Mouse (Mus musculus): Measurements from ENCODE around the gene Trim14. TPM values are rescaled to one million over a fixed set of nuclear protein-coding genes. Genes with fewer than 3 reads are reported as not detected.

Trim14 gene
- polyA plus RNA-seq, 1 experiment from 2014 or later: 4.5 TPM

- DNase-seq (ENCODE audit: low spot score) (no peak), ATAC-seq (ENCODE audit: low FRiP score, low TSS enrichment) (no peak)
- Histone ChIP-seq H3K4me1 (replicated peaks; ENCODE audit: control insufficient read depth, insufficient read depth) (no peaks in the 10 kb centered on the region), H3K27me3 (ENCODE audit: control insufficient read depth, insufficient read depth, low read length) (no peaks in the 10 kb centered on the region), H3K4me3 (ENCODE audit: low read depth, low read length) (no peak overlapping the region), H3K36me3 (ENCODE audit: control insufficient read depth, insufficient read depth, low read length) (peaks cover 15% of the 10 kb centered on the region), H3K4me2 (replicated peaks; ENCODE audit: low read depth) (no peak overlapping the region), H3K27ac (replicated peaks) (no peak overlapping the region), H3K9ac (ENCODE audit: low read length) (no peak overlapping the region), H3K9me3 (ENCODE audit: control insufficient read depth, low read length) (no peaks in the 10 kb centered on the region)
- no peak for TF ChIP-seq EP300 (optimal IDR thresholded peaks at IDR 0.05)
- TF ChIP-seq CTCF (IDR thresholded peaks at IDR 0.05; ENCODE audit: low read depth): no peak
- 63% methylated on average over 3 of the region's 3 CpGs for WGBS
Observed at GRCm38 (mm10) chr4:46498511-46498910, 37.4 kb downstream of the Trim14 start.

- H3K27ac ChIP-seq (replicated peaks): no peak overlapping the region
- TF ChIP-seq EP300 (optimal IDR thresholded peaks at IDR 0.05): no peak
- peak; percentile 96 for TF ChIP-seq CTCF (IDR thresholded peaks at IDR 0.05; ENCODE audit: low read depth)
- no peak overlapping the region for H3K4me3 ChIP-seq (ENCODE audit: low read depth, low read length)
Observed at GRCm38 (mm10) chr4:46497286-46497892, 38.6 kb downstream of the Trim14 start.

DNA sequence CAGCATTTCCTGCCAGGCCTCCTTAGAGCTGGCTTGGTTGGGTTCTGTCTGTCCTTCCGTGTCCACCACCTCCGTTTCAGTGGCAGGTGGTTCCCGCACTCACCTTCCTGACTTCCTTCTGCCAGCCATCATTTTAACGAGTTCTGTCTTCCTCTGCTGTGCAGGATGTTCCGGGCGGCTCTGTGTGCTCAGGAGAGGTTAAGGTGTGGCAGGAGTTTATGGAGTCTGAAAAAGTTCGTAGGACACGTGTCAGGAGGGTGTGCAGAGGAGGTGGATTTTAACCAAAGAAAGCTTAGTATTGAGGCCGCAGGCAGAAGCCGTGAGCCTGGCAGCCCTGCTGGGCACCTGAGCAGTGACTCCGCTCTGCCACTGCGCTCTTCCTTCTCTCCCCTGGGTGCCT is 40.4 kb downstream of the Trim14 start:
- Histone ChIP-seq H3K4me2 (replicated peaks; ENCODE audit: low read depth) (no peak overlapping the region), H3K36me3 (ENCODE audit: control insufficient read depth, insufficient read depth, low read length) (peaks cover 18% of the 10 kb centered on the region), H3K4me3 (ENCODE audit: low read depth, low read length) (no peak overlapping the region), H3K4me1 (replicated peaks; ENCODE audit: control insufficient read depth, insufficient read depth) (no peaks in the 10 kb centered on the region), H3K9ac (ENCODE audit: low read length) (no peak overlapping the region), H3K9me3 (ENCODE audit: control insufficient read depth, low read length) (no peaks in the 10 kb centered on the region), H3K27ac (replicated peaks) (no peak overlapping the region), H3K27me3 (ENCODE audit: control insufficient read depth, insufficient read depth, low read length) (no peaks in the 10 kb centered on the region)
- ATAC-seq (ENCODE audit: low FRiP score, low TSS enrichment): peak; percentile 44; the same call in 1 of the 2 replicates
- no peak for DNase-seq (ENCODE audit: low spot score)
- 70% methylated on average over 12 of the region's 12 CpGs for WGBS
- TF ChIP-seq EP300 (optimal IDR thresholded peaks at IDR 0.05): no peak
- no peak for TF ChIP-seq CTCF (IDR thresholded peaks at IDR 0.05; ENCODE audit: low read depth)

More at GRCm38 (mm10) chr4:46497286-46497892, 38.6 kb downstream of the Trim14 start:
- Histone ChIP-seq H3K9me3 (ENCODE audit: control insufficient read depth, low read length) (no peaks in the 10 kb centered on the region), H3K4me2 (replicated peaks; ENCODE audit: low read depth) (no peak overlapping the region), H3K36me3 (ENCODE audit: control insufficient read depth, insufficient read depth, low read length) (peaks cover 22% of the 10 kb centered on the region), H3K4me1 (replicated peaks; ENCODE audit: control insufficient read depth, insufficient read depth) (no peaks in the 10 kb centered on the region), H3K27me3 (ENCODE audit: control insufficient read depth, insufficient read depth, low read length) (no peaks in the 10 kb centered on the region), H3K9ac (ENCODE audit: low read length) (no peak overlapping the region)
- peak; percentile 81 for DNase-seq (ENCODE audit: low spot score)
- 40% methylated on average over 4 of the region's 4 CpGs for WGBS
- peak; percentile 49; the same call in 1 of the 2 replicates for ATAC-seq (ENCODE audit: low FRiP score, low TSS enrichment)

GRCm38 (mm10) chr4:46493071-46493470 is 42.9 kb downstream of the Trim14 start:
- DNase-seq (ENCODE audit: low spot score) (no peak), ATAC-seq (ENCODE audit: low FRiP score, low TSS enrichment) (no peak)
- Histone ChIP-seq H3K4me3 (ENCODE audit: low read depth, low read length) (no peak overlapping the region), H3K9ac (ENCODE audit: low read length) (no peak overlapping the region), H3K27ac (replicated peaks) (no peak overlapping the region), H3K9me3 (ENCODE audit: control insufficient read depth, low read length) (no peaks in the 10 kb centered on the region), H3K27me3 (ENCODE audit: control insufficient read depth, insufficient read depth, low read length) (no peaks in the 10 kb centered on the region), H3K36me3 (ENCODE audit: control insufficient read depth, insufficient read depth, low read length) (peaks cover 15% of the 10 kb centered on the region), H3K4me2 (replicated peaks; ENCODE audit: low read depth) (no peak overlapping the region), H3K4me1 (replicated peaks; ENCODE audit: control insufficient read depth, insufficient read depth) (no peaks in the 10 kb centered on the region)
- TF ChIP-seq EP300 (optimal IDR thresholded peaks at IDR 0.05): no peak
- no peak for TF ChIP-seq CTCF (IDR thresholded peaks at IDR 0.05; ENCODE audit: low read depth)
- WGBS: 96% methylated on average over 6 of the region's 6 CpGs

- H3K4me3 ChIP-seq (ENCODE audit: low read depth, low read length): peak within 1 kb of the TSS; percentile 79
- H3K36me3 ChIP-seq (ENCODE audit: control insufficient read depth, insufficient read depth, low read length): peaks cover 11% of the 10 kb centered on the region
- H3K27me3 ChIP-seq (ENCODE audit: control insufficient read depth, insufficient read depth, low read length): no peaks in the 10 kb centered on the region
- H3K9me3 ChIP-seq (ENCODE audit: control insufficient read depth, low read length): no peaks in the 10 kb centered on the region
- no peak for TF ChIP-seq CTCF (IDR thresholded peaks at IDR 0.05; ENCODE audit: low read depth)
- WGBS: under 1% methylated on average over 42 of the region's 58 CpGs
- H3K4me2 ChIP-seq (replicated peaks; ENCODE audit: low read depth): peak within 1 kb of the TSS; percentile 82
- peak; percentile 97 for DNase-seq (ENCODE audit: low spot score)
- peak; percentile 98 for ATAC-seq (ENCODE audit: low FRiP score, low TSS enrichment)
- H3K4me1 ChIP-seq (replicated peaks; ENCODE audit: control insufficient read depth, insufficient read depth): no peaks in the 10 kb centered on the region
- H3K9ac ChIP-seq (ENCODE audit: low read length): peak within 1 kb of the TSS; percentile 79
- H3K27ac ChIP-seq (replicated peaks): peak within 1 kb of the TSS; percentile 82
Observed at GRCm38 (mm10) chr4:46489028-46489925, 46.7 kb downstream of the Trim14 start, which contains the start of gene Nans. Gene Nans (plus strand): TSS chr4:46489248.

DNA sequence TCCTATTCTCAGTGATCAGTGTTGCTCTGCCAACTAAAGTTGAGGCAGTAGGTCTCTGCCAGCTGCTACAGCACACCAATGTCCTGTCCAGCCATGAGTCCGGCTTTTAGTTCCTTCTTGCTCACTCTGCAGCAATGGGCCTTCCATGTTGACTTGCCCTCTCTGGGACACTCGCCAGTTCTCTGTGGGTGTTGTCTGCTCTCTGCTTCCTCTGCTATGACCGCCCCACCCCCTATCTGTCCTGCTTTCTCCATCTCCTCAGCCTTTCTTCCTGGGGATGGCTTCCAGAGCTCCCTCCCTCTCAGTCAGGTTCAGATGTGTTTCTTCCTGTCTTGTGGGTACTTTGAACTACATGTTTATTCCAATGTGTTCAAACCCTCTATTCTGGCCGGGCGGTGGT is 48.6 kb downstream of the Trim14 start:
- H3K27me3 ChIP-seq (ENCODE audit: control insufficient read depth, insufficient read depth, low read length): no peaks in the 10 kb centered on the region
- no peaks in the 10 kb centered on the region for H3K4me1 ChIP-seq (replicated peaks; ENCODE audit: control insufficient read depth, insufficient read depth)
- no peaks in the 10 kb centered on the region for H3K9me3 ChIP-seq (ENCODE audit: control insufficient read depth, low read length)
- no peak for TF ChIP-seq CTCF (IDR thresholded peaks at IDR 0.05; ENCODE audit: low read depth)
- no peak for TF ChIP-seq EP300 (optimal IDR thresholded peaks at IDR 0.05)
- no peak overlapping the region for H3K27ac ChIP-seq (replicated peaks)
- no peaks in the 10 kb centered on the region for H3K36me3 ChIP-seq (ENCODE audit: control insufficient read depth, insufficient read depth, low read length)
- no peak overlapping the region for H3K4me3 ChIP-seq (ENCODE audit: low read depth, low read length)
- H3K4me2 ChIP-seq (replicated peaks; ENCODE audit: low read depth): no peak overlapping the region
- no peak overlapping the region for H3K9ac ChIP-seq (ENCODE audit: low read length)
- 83% methylated on average over 5 of the region's 5 CpGs for WGBS
- ATAC-seq (ENCODE audit: low FRiP score, low TSS enrichment) (no peak), DNase-seq (ENCODE audit: low spot score) (no peak)
